Mouse (Mus musculus) myocyte (in vitro differentiated cells): ENCODE data around the gene Srsf7. TPM values are rescaled to one million over a fixed set of nuclear protein-coding genes. Genes with fewer than 3 reads are reported as not detected.
A peak's percentile ranks its signal among the peaks of the same experiment; 100 is the strongest.

Experiments used
- H3K27me3 ChIP-seq: one replicate; pipeline ENCODE4 v1.6.1; 2011; ENCODE audit not compliant: control insufficient read depth, insufficient read depth, insufficient read length
- H3K36me3 ChIP-seq: one replicate; pipeline ENCODE4 v1.6.1; 2011; ENCODE audit not compliant: control insufficient read depth, insufficient read depth
- H3K4me2 ChIP-seq: one replicate; pipeline ENCODE4 v1.6.1; 2011; ENCODE audit warnings: low read depth, control low read depth
- H3K4me3 ChIP-seq: one replicate; pipeline ENCODE4 v1.5.1; 2011; ENCODE audit warnings: mild to moderate bottlenecking, control low read depth, moderate library complexity
- H3K79me2 ChIP-seq: one replicate; pipeline ENCODE4 v1.6.1; 2011; ENCODE audit not compliant: control insufficient read depth, insufficient read depth
- H3ac ChIP-seq: one replicate; pipeline ENCODE4 v1.6.1; 2011; ENCODE audit not compliant: control insufficient read depth, insufficient read length
- CEBPB ChIP-seq: IDR thresholded peaks from 2 replicates; pipeline ENCODE4 v1.6.1; 2011; ENCODE audit warnings: mild to moderate bottlenecking, moderate library complexity; ENCODE audit not compliant: poor library complexity, insufficient read depth, severe bottlenecking
- E2F4 ChIP-seq: IDR thresholded peaks from one replicate; pipeline ENCODE4 v1.6.1; 2011; ENCODE audit warnings: mild to moderate bottlenecking, control low read depth, moderate library complexity; ENCODE audit not compliant: insufficient read depth
- MAX ChIP-seq: IDR thresholded peaks from one replicate; pipeline ENCODE4 v1.6.1; 2011; ENCODE audit warnings: low read depth, mild to moderate bottlenecking, control low read depth
- MYOD1 ChIP-seq, 3 experiments: IDR thresholded peaks; one replicate each; pipeline ENCODE4 v1.6.1; 2011; ENCODE audit warnings: control low read depth in 2 of 3, low read depth in 2 of 3, mild to moderate bottlenecking in 2 of 3, moderate library complexity in 1 of 3; ENCODE audit not compliant: insufficient read length in 2 of 3, control insufficient read depth in 1 of 3
- MYOG ChIP-seq, 3 experiments: IDR thresholded peaks; one replicate each; pipeline ENCODE4 v1.6.1; 2011; ENCODE audit warnings: control low read depth in 2 of 3, low read depth in 2 of 3, mild to moderate bottlenecking in 2 of 3; ENCODE audit not compliant: insufficient read length in 2 of 3, control insufficient read depth in 1 of 3, insufficient read depth in 1 of 3
- POLR2A ChIP-seq: IDR thresholded peaks from one replicate; pipeline ENCODE4 v1.6.1; 2011; ENCODE audit warnings: low read depth, mild to moderate bottlenecking, control low read depth, moderate library complexity; ENCODE audit not compliant: insufficient read length
- POLR2AphosphoS2 ChIP-seq: IDR thresholded peaks from one replicate; pipeline ENCODE4 v1.6.1; 2011; ENCODE audit warnings: low read depth, control low read depth; ENCODE audit not compliant: insufficient read length
- REST ChIP-seq: IDR thresholded peaks from one replicate; pipeline ENCODE4 v1.6.1; 2011; ENCODE audit warnings: mild to moderate bottlenecking, control low read depth, moderate library complexity; ENCODE audit not compliant: insufficient read depth, insufficient read length
- SRF ChIP-seq: IDR thresholded peaks from one replicate; pipeline ENCODE4 v1.6.1; 2011; ENCODE audit warnings: low read depth; ENCODE audit not compliant: control insufficient read depth, insufficient read length
- TCF12 ChIP-seq: IDR thresholded peaks from one replicate; pipeline ENCODE4 v1.6.1; 2011; ENCODE audit warnings: mild to moderate bottlenecking, control low read depth; ENCODE audit not compliant: poor library complexity, insufficient read depth, severe bottlenecking
- TCF3 ChIP-seq: IDR thresholded peaks from one replicate; pipeline ENCODE4 v1.6.1; 2011; ENCODE audit warnings: low read depth, control low read depth; ENCODE audit not compliant: insufficient read length
- USF1 ChIP-seq: IDR thresholded peaks from one replicate; pipeline ENCODE4 v1.6.1; 2011; ENCODE audit warnings: low read depth, mild to moderate bottlenecking, control low read depth, moderate library complexity
- polyA plus RNA-seq: library from polyadenylated mRNA; unstranded; fragments of >200 nt; fragmentation: generic; extraction: Trizol; gene quantifications from one replicate; pipeline ENCODE4 v1.2.1, GENCODE M21; 2012; ENCODE audit warnings: missing spikeins

The Srsf7 gene
- polyA plus RNA-seq, 1 experiment, result 72.0 TPM

- peak overlapping the region; percentile 94 for H3K4me3 ChIP-seq
- H3K36me3 ChIP-seq, result peaks cover 47% of the 10 kb centered on the region
- TF ChIP-seq USF1 (no peak), MYOD1 (IDR thresholded peaks at IDR 0.05; ENCODE audit: control insufficient read depth in 1 of 3, insufficient read length in 2 of 3, low read depth in 2 of 3) (no peak), REST (no peak)
- peaks cover 58% of the 10 kb centered on the region for H3K79me2 ChIP-seq
- peak overlapping the region; percentile 86 for H3ac ChIP-seq
- H3K27me3 ChIP-seq, result no peaks in the 10 kb centered on the region
- H3K4me2 ChIP-seq, result peak overlapping the region; percentile 95
Measured at GRCm38 (mm10) chr17:80205657-80206056, 1.4 kb downstream of the Srsf7 start.

DNA sequence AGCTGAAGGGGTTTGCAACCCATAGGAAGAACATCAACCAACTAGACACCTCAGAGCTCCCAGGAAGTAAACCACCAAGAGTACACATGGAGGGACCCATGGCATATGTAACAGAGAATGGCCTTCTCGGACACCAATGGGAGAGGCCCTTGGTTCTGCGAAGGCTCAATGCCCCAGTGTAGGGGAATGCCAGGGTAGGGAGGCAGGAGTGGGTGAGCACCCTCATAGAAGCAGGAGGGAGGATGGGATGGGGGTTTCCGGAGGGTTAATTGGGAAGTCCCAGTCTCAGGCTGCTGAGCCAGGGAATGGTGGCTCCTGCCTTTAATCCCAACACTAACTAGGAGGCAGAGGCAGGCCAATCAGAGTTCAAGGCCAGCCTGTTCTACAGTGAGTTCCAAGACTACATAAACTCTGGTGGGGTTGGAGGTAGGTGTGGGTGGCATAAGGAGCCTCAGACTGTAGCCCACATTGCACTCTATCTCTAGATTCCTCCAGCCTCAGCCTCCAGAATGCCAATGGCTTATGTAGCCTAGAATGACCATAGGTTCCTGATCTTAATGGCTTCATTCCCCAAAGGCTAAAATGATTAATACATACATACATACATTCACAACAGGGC, 7.8 kb downstream of the Srsf7 start:
- H3K4me2 ChIP-seq, result no peak overlapping the region

DNA sequence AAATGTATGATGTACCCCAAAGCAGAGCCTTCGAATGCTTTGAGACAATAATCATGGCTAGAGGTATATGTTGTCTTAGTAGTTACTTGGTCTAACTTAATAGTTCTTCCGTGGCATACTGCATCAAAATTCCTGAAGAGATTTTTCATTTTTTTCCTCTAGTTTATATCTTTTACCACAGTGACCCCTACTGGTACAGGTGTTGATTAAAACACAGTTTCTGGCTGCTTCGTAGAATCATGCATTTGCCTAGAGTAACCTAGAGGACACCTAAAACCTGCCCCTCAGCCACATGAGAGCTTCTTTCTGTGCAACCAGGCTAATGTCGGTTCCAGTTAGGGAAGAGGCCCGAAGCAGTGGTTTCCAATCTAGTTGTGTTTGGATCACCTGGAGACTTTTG, 14.0 kb downstream of the Srsf7 start:
- TF ChIP-seq POLR2A (no peak), TCF12 (no peak), USF1 (no peak), MYOD1 (IDR thresholded peaks at IDR 0.05; ENCODE audit: control insufficient read depth in 1 of 3, insufficient read length in 2 of 3, low read depth in 2 of 3) (no peak), REST (no peak), POLR2AphosphoS2 (no peak), TCF3 (no peak), MAX (no peak), E2F4 (no peak), CEBPB (no peak), MYOG (IDR thresholded peaks at IDR 0.05; ENCODE audit: control insufficient read depth in 1 of 3, insufficient read depth in 1 of 3, insufficient read length in 2 of 3, low read depth in 2 of 3) (no peak), SRF (no peak)
- Histone ChIP-seq H3K36me3 (peaks cover 20% of the 10 kb centered on the region), H3K4me2 (no peak overlapping the region), H3K27me3 (no peaks in the 10 kb centered on the region), H3K79me2 (no peaks in the 10 kb centered on the region), H3ac (no peak overlapping the region), H3K4me3 (no peak overlapping the region)

More for the DNA sequence above, 7.8 kb downstream of the Srsf7 start:
- H3K36me3 ChIP-seq, result peaks cover 68% of the 10 kb centered on the region
- TF ChIP-seq MYOG (IDR thresholded peaks at IDR 0.05; ENCODE audit: control insufficient read depth in 1 of 3, insufficient read depth in 1 of 3, insufficient read length in 2 of 3, low read depth in 2 of 3) (no peak), TCF12 (no peak), MYOD1 (IDR thresholded peaks at IDR 0.05; ENCODE audit: control insufficient read depth in 1 of 3, insufficient read length in 2 of 3, low read depth in 2 of 3) (no peak), USF1 (no peak), POLR2AphosphoS2 (no peak), E2F4 (no peak), SRF (no peak), CEBPB (no peak), MAX (no peak)
- no peak overlapping the region for H3ac ChIP-seq
- no peak overlapping the region for H3K4me3 ChIP-seq
- H3K27me3 ChIP-seq, result no peaks in the 10 kb centered on the region
- peaks cover 52% of the 10 kb centered on the region for H3K79me2 ChIP-seq

GRCm38 (mm10) chr17:80183615-80184014, 23.5 kb downstream of the Srsf7 start:
- no peak overlapping the region for H3K4me2 ChIP-seq
- TF ChIP-seq SRF (no peak), REST (no peak), CEBPB (no peak), MAX (no peak), MYOG (IDR thresholded peaks at IDR 0.05; ENCODE audit: control insufficient read depth in 1 of 3, insufficient read depth in 1 of 3, insufficient read length in 2 of 3, low read depth in 2 of 3) (no peak), TCF3 (no peak)
- no peak overlapping the region for H3K4me3 ChIP-seq
- H3K79me2 ChIP-seq, result no peaks in the 10 kb centered on the region
- no peak overlapping the region for H3ac ChIP-seq
- no peaks in the 10 kb centered on the region for H3K27me3 ChIP-seq
- H3K36me3 ChIP-seq, result no peaks in the 10 kb centered on the region

DNA sequence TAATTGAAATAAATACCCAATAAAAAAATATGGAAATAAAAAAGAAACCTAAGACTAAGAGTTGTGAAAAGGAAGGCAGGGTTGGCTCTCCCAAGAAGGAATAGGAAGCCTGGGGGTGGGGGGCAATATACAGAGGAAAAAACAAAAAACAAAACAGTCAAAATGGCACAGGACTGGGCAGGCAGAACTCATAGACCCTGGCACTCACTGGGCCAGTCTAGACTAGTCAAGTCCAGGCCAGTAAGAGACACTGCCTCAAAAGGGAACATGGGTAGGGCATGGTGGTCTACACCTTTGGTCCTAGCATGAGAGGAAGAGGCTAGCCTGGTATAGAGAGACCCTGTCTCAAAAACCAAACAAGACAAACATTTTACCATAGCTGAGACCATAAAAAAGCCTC, 26.6 kb downstream of the Srsf7 start:
- no peak overlapping the region for H3K4me2 ChIP-seq
- TF ChIP-seq E2F4 (no peak), CEBPB (no peak), MAX (no peak), TCF3 (no peak), SRF (no peak), MYOD1 (IDR thresholded peaks at IDR 0.05; ENCODE audit: control insufficient read depth in 1 of 3, insufficient read length in 2 of 3, low read depth in 2 of 3) (no peak), POLR2A (no peak), POLR2AphosphoS2 (no peak), TCF12 (no peak), USF1 (no peak), MYOG (IDR thresholded peaks at IDR 0.05; ENCODE audit: control insufficient read depth in 1 of 3, insufficient read depth in 1 of 3, insufficient read length in 2 of 3, low read depth in 2 of 3) (no peak), REST (no peak)
- no peaks in the 10 kb centered on the region for H3K36me3 ChIP-seq

More for the DNA sequence above, 26.6 kb downstream of the Srsf7 start:
- Histone ChIP-seq H3ac (no peak overlapping the region), H3K27me3 (no peaks in the 10 kb centered on the region), H3K4me3 (no peak overlapping the region), H3K79me2 (no peaks in the 10 kb centered on the region)
